Mouse (Mus musculus) NIH3T3 (cell line): ENCODE measurements around the gene Steap1.

ENCODE experiments used
- DNase-seq: peaks from one replicate; pipeline ENCODE4 v3.0.0-alpha.2; 2012; ENCODE audit warnings: low read depth

The Steap1 gene

DNA sequence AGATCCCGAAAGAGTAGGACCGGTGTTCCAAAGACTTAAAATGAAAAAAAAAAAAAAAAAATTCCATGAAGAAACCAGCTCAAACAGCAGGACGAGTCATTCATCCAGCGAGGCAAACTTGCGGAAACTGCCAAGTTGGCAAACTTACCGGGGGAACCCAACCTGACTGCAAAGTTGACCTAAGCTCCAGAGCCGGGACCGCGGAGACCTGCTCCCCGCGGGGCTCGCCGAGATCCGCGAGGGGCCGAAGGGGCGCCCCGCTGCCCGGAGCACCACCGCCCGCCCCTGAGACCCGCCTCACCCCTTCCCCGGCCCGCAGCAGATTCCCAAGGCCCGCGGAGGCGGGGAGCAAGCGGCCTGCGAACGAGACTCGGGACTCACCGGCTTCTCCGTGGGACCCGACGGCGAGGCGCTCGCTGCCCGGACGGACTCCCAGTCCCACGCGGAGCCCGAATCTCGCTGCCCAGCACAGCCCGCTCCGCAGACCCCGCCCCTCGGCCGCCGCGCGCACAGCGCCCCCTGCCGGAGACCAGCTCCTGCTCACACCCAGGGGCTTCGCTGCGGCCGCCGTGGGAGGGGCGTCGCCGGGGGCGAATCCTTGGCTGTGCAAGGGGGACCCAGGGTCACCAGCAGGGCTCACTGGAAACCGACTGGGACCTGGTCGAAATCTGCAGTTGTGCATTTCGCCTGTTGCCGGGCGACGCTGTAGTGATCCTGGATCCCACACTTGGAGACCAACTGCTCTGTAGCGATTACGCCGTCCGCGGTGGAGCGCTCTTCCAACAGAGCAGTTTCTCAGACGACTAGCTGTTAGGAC, at the start of gene Steap1:
Gene Steap1 (minus strand): TSS at position 461 of the 817 bp plus-strand sequence.
- peak; percentile 96 for DNase-seq

GRCm38 (mm10) chr5:5787106-5787505, 38.0 kb upstream of the Steap1 start:
- DNase-seq = no peak

DNA sequence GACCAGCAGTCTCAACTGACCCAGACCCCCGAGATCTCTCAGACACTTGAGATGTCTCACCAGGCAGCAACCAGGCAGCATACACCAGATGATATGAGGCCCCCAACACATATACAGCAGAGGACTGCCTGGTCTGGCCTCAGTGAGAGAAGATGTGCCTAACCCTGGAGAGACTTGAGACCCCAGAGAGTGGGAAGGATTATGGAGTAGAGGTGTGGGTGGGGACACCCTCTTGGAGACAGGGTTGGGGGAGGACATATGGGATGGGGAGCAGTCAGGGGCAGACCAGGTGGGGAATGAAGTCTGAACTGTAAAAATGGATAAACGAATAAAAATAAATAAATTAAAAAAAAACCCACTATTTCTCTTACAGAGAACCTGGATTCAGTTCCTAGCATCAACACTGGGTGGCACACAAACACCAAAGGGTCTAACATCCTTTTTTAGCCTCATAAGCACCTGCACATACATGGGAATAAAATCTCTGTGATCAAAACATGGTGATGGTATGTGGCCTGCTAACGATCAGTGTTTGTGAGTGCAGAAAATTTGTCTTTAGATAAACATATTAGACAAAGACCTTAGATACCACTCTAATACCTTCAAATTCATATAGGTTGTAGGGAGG, 7.4 kb upstream of the Steap1 start:
- peak; percentile 16 for DNase-seq

DNA sequence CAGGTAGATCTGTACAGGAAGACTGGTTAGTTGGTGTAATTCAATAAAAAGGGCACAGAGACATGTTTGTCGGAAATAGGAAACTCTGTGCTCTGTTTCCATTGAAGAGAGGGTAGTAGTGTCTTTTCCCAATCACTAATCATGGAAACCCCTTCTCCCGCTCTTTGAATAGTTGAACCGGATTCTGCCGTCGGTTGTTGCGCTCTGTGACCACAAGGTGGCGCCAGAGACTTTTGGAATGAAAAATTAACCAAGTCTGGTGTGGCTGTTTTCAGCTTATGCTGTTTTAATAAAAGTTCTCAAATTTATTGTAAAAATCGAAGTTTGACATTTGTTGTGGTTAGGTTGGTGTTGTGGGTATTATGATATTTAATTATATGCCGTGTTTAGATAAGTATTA, 5.9 kb upstream of the Steap1 start:
- DNase-seq = peak; percentile 86

GRCm38 (mm10) chr5:5749772-5750222, 671 bp upstream of the Steap1 start:
- peak; percentile 75 for DNase-seq

GRCm38 (mm10) chr5:5734445-5734844, 14.7 kb downstream of the Steap1 start:
- DNase-seq = no peak

DNA sequence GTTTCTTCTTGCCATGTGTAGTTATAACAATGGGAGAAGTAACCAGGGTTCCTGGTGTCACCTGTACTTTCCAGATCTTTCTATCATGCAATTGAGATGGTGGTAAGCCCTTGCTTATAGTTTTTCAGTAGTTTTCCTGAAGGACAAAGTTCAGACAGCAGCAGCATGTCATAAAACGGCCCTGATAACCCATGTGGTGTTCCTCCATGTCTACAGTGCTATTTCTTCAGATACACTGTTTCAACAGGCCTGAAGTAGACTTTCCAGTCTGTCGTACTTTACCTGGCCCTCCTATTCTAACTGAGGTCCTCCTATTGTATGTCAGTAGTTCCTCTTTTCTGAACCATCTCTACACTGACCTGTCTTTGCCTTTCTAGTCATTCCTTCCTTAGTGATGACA, 16.3 kb downstream of the Steap1 start:
- DNase-seq = no peak

- no peak for DNase-seq
Measured at GRCm38 (mm10) chr5:5732208-5732607, 16.9 kb downstream of the Steap1 start.

GRCm38 (mm10) chr5:5729904-5730303, 19.2 kb downstream of the Steap1 start:
- DNase-seq = no peak

DNA sequence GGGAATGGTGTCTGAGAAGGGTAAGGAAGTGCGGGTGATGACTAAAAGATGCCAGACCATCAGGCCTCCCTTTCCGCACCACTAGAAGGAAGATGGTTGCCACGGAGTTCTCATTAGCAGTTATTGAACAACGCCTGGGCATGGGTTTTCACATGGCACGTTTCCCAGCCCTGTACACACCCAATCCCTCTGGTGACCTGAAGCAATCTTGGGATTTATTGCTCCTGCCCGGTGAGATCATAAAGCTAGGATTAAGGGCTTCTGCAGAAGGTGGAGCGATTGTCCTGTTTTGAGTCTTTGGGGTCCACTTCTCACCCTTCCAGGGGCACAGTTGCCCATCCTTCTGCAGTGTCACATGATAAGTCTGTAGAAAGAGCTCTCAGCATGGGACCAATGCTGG, 26.9 kb downstream of the Steap1 start:
- DNase-seq = peak; percentile 14

- no peak for DNase-seq
Measured at GRCm38 (mm10) chr5:5711032-5711431, 38.1 kb downstream of the Steap1 start.

DNA sequence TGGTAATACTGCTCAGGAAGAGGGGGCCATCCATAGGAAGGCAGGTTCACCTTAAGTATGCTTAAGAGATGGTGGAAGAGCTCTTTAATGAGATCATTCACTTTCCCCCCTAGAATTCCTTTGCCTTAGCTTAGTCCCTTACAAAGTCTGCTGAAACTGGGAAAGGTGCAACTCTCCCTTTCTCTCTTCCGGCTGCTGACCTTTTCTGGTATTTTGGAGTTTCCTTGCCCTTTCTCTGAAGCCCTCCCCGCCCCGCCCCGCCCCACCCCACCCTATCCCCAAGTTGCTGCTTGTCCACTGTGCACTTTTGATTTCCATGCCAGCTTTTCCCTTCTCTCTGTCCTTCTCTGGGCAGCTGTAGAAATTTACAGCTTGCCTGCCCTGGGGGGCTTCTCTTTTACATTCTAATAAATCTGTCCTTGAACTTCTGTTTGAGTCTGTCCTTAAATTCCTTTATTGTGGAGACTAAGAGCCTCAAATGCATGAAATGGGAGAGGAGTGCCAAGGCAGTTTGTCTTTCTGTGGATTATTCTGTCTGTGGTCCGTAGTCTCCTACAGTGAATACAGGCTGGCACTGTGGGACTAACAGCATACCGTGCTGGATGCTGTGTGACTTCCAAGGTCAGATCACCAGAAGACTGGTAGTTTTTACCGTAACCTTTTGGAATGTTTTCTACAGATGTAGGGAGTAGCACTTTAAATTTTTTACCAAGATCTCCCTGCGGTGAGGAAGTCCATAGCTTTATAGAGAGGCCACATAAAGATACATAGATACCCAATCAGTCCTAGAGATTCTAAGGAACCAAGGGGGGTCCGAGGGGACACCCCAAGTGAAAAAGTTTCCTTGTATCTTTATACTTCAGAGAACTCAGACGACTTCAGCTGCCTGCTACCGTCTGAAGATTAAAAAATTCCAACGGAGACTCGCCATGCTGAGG, 41.5 kb downstream of the Steap1 start:
- no peak for DNase-seq

DNA sequence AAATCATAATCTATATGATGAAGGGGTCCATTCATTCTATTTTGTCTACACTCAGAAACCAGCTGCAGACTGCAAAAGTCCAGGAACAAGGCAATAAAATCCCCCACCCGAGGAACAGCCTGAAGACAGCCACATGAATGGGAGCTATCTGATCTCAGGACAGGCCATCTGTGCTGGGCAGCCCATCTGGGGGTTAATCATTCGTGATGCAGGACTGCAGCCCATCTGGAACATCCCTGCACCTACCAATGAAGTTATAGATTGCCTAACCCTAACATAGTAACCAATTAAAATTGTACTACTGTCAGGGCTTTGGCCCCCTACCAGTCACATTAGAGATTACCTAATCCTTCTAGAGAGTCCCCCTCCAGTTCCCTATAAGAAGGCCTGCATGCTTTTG, 44.1 kb downstream of the Steap1 start:
- no peak for DNase-seq

DNA sequence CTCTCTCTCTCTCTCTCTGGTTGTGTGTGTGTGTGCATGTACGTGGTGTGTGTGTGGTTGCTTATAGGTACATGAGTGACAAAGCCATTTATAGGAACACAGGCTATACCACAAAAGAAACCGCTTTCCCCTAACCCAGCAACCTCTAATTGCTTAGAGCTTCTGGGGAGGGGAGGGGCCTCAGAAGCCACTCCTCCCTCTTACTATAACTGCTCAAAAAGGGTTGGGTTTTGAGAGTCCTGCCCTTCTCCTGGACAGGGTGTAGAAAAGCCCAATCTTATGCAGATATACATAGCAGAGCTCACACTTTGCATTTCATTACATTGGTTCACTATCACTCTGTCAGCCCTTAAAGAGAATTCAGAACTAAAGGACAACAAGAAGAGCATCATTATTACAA, 48.7 kb downstream of the Steap1 start:
- no peak for DNase-seq

- DNase-seq = no peak
Measured at GRCm38 (mm10) chr5:5698830-5699229, 50.3 kb downstream of the Steap1 start.

DNA sequence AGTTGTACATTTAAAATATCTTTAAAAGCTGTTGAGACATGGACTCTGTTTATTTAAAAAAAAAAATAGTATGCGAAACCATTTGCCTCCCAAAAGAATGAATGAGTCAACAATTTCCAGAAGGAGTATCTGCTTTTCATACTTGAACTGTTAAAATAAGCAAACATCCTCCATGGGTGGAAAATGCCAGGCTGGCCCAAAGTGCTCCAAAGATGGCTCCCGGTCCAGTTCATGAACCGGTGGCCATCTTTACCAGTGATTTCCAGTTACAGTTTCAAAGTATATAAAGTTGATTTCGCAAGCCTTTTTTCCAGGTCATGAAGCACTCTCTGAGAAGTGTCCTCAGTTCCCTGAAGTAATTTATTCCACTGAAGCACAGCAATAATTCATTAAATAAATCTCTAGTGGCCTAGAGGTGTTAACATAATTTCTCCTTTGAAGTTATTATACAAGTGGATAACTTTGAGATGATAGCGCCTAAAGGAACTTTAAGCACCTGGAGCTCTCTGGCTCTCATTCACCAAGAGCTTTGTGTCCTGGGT, 53.7 kb downstream of the Steap1 start:
- peak; percentile 77 for DNase-seq

GRCm38 (mm10) chr5:5693956-5694653, 55.0 kb downstream of the Steap1 start, which contains the start of gene Steap2:
Gene Steap2, minus strand, starts transcription at chr5:5694578.
- peak; percentile 84 for DNase-seq

- no peak for DNase-seq
Measured at GRCm38 (mm10) chr5:5693541-5693955, 55.6 kb downstream of the Steap1 start.

DNA sequence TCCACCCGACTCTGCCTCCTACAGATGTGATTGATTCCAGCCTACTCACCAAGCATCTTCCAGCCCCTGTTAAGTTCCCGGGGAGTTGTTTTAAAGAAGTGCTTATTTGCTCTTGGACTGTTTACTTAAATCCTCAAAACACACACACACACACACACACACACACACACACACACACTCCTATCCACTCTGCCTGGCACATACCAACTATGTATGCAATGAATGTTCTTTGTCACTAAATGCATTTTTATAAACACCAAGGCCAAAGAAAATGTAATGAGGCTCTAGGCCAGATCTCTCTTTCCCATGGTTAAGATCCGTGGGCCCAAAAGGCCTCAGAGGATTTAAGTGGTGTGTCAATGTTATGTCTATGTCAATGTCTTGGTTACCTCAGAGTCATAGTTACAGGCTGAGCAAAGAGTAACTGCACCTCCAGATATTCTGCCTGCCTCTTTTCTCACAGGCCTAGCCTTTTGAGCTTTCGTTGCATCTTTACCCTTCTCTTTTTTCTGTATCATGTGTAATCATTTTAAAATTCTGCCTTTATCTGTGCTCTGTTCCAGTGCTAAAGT, 56.9 kb downstream of the Steap1 start:
- DNase-seq = peak; percentile 56

DNA sequence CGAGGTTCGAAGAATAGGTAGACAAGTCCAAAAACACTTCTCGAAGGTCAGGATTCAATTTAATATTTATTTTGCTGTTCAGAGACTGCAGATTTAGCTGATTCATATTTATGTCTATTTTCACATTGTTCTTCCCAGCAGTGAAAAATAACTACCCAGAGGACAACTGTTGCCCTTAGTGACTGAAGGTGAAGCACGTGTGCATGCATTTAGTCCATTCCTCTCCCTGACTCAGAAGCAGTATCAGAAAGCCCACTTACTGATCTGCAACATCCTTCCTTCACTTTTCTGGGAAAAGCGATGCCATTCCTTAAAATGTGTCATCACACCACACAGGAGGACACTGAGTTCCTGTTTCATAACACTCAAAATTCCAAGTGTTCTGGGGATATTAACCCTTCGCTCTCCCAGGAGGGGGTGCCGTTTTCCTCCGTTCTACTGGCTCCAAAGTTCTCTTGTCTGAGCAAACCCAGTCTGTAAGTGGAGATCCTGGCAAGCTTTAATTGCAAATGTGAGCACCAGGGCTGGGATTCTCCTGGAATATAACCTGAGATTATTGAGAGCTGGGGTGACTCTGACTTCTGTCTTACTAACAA, 60.1 kb downstream of the Steap1 start:
- peak; percentile 57 for DNase-seq

DNA sequence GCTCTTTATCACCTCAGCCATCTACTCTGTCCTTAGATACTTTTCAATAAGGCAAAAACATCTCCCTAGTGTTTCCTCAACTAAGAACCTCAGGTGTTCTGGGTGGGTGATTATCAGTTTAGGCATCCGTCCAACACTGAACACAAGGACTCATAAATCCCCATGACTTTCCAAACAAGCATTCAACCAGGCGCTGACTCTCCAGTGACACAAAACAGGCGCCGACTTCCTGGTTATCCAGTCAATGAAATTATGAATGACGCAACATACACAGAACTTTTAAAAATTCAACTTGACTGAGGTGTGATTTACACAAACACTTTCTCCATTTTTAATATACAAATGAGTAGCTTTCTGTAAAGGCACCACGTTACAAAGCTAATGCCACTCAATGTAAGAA, 60.9 kb downstream of the Steap1 start:
- DNase-seq = peak; percentile 40
